Mouse (Mus musculus): Measurements from ENCODE around the gene Troap.

The Troap gene

DNA sequence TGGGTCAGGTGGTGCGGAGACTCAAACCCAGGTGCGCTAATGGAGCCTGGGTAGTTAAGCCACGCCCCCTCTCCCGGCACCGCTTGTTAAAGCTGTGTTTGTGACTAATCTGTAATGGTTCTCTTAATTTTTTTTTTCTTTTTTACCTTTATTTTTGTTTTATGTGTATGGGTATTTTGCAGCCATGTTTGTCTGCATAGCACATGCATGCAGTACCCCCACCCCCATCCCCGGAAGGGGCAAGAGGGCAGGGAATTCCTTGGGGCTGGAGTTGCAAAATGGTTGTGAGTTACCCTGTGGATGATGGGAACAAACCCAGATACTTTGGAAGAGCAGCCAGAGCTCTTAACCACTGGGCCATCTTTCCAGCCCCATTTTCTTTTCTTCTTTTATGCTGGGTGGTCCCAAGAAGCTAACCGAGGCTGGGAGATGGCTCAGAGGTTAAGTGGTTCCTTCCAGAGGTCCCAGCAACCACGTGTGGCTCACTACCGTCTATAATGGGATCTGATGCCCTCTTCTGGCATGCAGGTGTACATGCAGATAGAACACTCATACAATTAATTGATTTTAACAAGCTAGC, 39.1 kb downstream of the Troap start:
- peak; percentile 66 for DNase-seq (ENCODE audit: extremely low read depth, low read depth)

DNA sequence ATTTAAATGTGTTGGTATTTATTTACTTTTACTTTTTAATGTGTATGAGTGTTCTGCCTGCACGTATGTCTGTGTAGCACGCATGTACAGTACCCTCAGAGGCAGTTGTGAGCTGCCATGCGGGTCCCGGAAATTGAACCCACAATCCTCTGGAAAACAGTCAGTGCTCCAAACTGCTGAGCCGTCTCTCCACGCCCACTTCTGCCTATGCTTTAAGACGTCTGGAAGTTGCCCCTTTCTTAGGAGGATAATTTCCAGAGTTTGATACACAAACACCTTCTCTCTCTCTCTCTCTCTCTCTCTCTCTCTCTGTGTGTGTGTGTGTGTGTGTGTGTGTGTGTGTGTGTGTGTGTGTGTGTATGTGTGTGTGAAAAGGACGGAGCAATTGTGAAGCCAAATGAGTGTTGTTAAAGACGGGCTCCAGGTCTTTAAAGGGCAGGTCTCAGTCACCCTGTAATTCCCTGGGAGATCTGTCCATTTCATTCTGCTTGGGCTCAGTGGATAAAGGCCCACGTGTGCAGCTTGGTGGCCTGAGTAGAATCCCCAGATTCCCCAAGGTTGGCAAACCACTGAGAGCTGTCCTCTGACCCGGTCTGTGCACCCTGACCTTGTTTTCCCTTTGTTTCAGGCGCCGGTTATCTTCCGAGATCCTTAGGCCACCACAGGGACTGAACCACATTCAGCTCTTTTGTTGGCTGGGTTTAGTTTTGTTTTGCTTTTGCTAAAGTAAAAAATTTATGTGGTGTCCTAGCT, 40.1 kb downstream of the Troap start:
- DNase-seq (ENCODE audit: extremely low read depth, low read depth) = no peak

DNA sequence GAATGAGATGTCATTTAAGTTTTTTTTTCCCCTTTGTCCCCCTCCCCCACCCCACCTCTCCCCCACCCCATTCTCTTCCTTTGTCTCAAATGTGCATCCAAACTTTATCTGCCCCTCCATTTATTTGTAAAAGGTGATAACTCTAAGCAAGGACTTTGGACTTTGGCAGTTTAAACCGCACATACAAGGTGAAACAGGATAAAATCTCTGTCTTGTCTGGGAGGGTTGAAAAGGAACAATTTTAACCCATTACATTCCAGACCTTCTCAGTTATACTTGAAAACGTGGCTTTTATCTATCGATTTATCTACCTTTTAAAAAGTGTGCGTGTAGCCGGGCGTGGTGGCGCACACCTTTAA, 40.7 kb downstream of the Troap start:
- no peak for DNase-seq (ENCODE audit: extremely low read depth, low read depth)

DNA sequence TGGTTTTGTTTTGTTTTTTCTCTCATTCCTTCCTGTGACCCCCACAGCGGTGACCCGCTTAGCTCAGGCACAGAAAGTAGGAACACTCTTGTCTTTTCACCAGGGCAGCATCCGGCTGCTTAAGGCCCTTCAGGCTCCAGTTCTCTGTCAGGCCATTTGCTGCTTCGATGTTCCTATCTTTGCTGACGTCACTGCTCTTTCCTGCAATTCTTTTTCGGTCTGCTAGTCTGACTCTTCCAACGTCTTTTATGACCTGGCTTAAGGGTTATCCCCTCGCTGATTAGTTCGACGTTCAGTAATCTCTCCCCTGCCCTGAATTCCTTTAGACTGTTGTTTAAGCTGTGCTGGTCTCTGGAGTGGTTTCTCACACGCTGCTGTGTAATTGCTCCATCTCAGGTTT, 42.2 kb downstream of the Troap start:
- no peak for DNase-seq (ENCODE audit: extremely low read depth, low read depth)

DNA sequence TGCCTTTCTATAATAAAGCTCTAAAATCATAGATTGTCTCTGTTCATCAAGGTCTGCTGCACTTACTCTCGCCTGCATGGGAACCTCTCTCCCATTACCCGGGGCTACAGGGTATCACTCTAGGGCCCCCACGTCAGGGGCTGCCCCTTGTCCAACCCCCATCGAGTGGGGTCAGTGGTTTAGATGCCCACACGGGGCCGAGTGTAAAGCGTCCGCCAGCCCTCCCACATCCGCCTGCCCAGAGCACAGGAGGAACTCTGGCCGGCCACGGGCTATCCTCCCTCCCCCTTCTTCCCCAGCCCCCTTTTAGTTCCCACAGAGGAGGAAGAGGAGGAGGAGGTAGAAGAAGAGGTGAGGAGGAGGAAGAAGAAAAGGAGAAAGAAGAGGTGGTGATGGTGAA, 46.4 kb downstream of the Troap start:
- DNase-seq (ENCODE audit: extremely low read depth, low read depth) = no peak

DNA sequence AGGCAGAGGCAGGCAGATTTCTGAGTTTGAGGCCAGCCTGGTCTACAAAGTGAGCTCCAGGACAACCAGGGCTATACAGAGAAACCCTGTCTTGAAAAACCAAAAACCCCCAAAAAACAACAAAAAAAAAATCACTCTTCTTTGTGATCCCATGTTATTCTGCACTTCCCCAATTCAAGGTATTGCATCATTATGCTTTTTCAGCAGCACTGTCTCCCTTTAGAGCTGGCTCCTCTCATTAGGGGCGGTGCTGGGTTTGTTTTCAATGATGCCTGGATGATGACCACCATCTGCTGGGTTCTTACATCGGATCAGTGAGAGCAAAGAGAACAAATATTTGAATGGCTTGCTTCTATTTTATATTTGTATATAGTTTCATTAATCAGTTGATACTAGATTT, 48.3 kb downstream of the Troap start:
- DNase-seq (ENCODE audit: extremely low read depth, low read depth) = no peak

DNA sequence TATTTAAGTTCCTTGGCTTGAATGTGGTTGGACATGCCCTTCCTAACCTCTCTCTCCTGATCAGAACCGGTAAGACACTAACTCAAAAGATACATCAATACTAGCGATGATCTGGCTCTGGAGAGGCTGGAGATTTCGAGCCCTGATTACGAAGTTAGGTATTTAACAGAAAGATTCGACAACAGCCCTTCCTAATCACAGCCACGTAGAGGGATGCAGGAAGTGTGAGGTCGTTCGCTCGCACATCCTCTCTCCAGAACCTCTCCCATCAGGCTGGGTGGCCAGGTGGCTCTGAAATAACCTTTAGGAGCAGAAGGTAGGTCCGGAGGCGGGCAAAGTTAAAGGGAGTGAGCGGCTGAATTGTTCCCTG, 51.3 kb downstream of the Troap start, which contains the start of gene Spats2:
Gene Spats2, plus strand, starts transcription at position 206 of the 370 bp plus-strand sequence.
- DNase-seq (ENCODE audit: extremely low read depth, low read depth) = no peak

DNA sequence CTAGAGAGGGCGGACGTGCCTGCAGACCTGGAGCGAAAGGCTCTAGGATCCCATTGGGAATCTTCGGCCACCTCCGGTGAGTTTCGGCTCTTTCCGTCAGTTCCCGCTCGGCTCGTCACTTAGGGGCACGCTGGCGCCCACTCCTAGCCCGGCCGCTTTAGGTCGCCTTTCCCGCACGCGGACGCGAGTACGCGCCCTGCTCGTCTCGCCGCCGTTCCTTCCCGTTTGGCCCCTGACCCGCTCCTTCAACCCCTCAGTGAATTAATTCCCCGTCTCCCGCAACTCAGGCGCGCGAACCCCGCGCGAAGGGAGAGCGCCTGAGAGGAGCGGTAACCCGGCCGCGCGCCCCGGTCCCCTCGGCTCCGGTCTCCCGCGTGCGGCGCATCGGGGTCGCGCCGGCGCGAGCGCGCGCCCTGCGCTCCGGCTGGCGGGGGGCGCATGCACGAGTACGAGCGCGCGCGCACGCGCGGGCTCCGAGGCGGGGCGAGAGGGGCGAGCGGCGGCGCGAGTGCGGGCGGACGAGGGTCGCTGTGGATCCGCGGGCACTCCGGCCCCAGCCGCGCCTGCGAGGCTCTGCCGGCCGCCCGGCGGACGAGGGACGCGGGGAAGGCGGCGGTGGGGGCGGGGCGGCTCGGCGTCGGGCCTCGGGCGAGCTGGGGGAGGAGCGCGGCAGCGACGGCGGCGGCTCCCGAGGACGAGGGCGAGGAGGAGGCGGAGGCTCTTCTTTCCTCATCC, 51.9 kb downstream of the Troap start:
- no peak for DNase-seq (ENCODE audit: extremely low read depth, low read depth)

DNA sequence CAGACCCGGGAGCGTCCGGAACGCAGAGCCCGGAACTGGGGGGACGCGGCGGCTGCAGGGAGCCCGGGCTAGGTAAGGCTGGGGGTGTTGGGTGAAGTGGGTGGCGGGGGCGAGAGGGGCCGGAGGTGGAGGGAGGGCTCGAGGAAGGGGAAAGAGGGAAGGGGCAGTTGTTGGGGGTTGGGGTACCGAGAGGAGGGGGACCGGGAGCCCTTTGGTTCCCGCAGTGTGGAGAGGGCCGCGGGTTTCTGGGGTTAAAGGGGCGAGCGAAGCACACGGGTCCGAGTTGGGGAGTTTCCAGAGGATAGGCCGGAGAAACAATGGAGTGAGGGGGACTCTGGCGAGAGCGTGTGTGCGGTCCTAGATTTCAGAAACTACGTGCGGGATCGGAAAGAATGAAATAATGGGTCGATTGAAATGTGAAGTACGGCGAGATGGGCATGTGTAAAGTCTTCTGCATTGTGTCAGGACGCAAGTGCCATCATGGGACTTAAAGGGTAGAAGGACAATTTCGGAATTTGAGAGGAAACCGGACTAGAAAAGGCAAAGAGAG, 52.5 kb downstream of the Troap start:
- no peak for DNase-seq (ENCODE audit: extremely low read depth, low read depth)

DNA sequence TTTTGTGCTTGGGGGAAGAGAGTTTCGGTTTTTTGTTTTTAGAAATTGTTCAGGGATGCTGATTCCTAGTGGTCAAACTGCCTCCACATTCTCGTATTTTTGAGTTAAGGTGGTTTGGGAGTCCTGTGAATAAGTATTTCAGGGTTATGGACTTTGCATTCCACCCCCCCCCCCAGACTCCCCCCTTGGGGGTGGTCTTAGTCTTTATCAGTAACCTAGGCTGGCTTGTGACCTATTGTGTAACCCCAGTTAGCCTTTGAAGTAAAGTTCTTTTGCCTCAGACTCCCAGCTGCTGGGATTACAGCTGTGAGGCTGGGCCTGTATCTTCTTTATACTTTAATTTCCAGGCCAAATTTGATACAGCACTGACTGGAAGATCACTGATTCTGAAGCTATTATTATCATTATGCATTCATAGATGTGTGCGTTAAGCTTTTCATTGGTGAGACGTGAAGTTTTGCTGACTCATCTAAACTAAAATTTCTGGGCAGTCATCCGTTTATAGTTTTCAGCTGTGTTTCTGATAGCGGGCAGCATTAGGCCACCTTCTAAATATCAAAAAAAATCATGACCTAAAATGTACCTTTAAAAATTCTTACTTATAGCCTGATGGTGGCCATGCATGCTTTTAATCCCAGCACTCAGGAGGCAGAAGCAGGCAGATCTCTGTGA, 53.6 kb downstream of the Troap start:
- DNase-seq (ENCODE audit: extremely low read depth, low read depth) = no peak

DNA sequence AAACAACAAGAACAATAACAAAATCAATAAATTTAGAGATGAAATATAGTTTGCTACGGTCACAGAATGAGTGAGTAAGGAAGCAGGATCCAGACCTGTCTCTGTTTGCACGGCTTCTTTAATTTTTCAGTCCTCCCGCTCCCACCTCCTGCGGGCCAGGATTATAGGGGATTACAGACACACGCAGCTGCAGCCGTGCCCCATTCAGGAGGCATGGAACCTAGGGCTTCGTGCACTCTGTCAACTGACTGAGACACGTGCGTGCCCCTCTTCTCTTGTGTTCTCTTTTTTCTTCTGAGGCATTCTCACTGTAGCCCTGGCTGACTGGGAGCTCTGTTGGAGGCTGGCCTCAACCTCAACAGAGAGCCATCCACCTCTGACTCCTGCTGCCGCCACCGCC, 55.1 kb downstream of the Troap start:
- no peak for DNase-seq (ENCODE audit: extremely low read depth, low read depth)

DNA sequence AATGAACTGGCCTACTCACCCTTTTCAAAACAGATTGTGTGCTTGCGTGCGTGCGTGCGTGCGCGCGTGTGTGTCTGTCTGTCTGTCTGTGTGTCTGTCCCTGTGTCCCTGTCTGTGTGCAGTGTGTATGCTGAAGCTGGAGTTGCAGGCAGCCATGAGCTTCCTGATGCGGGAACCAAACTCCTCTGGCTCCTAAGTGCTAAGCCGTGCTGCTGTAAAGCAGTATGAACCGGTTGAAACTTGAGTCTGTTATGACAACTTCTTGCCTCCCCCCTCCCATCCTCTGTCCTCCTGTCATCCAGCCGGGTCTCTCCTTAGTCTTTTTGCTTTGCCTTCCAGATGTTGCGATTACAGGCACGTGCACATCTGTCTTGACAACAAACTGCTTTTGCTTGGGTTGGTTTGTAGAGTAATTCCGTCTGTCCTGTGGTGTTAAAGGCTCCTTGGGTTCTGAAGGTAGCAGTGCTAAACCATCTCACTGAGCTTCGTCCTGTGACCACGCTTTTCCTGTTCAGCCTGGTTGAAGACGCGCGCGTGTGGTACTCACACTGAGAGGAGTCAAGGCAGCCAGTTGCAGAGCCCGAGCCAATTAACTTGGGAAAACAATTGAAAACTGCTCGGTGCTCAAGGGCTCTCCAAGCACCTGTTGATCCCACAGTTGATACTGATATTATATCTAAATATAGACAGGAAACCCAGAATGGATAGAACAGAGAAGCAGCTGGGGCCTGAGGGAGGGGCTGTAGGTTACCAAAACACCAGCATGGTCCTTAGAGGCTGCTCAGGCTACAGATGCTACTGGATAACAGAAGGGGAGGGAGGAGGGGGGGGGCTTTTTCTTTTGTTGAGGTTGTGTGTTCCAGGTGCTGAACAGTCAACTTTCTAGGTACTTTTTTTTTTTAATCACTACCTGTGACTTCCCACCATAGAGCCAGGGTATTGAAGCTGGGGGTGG, 55.9 kb downstream of the Troap start:
- DNase-seq (ENCODE audit: extremely low read depth, low read depth) = no peak

Measured in MEL-GATA-1-ER (cell line).